Mouse (Mus musculus) spleen, adult 12 weeks (tissue): Measurements from ENCODE around the gene Ift140.
A peak's percentile ranks its signal among the peaks of the same experiment; 100 is the strongest.

Source experiments
- DNase-seq: peaks from one replicate; pipeline ENCODE4 v3.0.0; 2022; ENCODE audit warnings: low spot score

The Ift140 gene

DNA sequence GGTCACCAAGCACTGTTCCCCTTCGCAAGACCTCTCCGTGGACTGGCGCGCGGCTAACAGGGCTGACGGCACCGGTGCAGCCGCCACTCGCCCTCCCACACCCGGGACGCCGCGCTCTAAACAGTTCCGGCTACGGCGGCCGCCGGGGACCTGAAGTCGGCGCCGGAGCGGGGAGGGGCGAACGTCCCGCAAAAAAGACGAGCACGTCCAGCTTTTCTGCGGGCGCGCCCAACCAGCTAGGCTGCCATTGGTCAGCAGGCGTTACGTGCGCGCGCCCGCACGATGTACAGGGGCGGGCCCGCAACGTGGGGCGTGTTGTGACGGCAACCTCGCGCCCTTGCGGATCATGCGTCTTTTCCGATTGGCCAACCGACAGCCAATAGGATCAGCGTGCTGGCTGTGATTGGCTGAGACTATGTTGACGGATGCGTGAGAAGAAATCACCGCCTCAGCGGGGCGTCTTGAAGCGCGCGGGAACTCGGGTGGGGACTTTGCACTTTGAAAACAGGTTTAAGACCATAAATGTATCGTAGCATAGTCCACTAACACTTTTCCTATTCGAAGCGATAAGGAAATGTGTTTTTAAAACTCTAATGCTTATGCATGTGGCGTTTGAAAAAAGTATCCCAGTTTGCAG, at the start of gene Ift140, which contains the start of gene Cramp1l:
Ift140 (plus strand) TSS at position 431 of the 637 bp plus-strand sequence.
Cramp1l (minus strand) TSS at position 134 of the 637 bp plus-strand sequence.
- DNase-seq = peak; percentile 98

- DNase-seq = no peak
Measured at GRCm38 (mm10) chr17:24987221-24987620, 28.7 kb upstream of the Ift140 start.

GRCm38 (mm10) chr17:24994721-24995120, 21.2 kb upstream of the Ift140 start:
- DNase-seq = no peak

DNA sequence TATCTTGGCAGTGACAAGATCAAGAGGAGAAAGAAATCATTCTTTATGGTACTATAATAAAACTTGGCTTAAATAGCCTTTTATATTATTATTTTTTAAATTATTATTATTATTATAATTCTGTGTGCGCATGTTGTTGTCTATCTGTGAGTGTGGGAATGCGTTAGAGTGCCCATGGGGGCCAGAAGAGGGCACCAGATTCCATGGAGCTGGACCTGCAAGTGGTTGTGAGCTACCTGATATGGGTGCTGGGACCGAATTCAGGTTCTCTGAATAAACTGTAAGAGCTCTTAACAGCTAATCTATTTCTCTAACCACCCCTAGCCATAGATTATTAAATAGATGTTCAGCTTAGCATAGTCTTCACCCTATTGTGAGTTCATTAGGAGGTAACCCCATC, 10.8 kb upstream of the Ift140 start:
- DNase-seq = no peak

- DNase-seq = no peak
Measured at GRCm38 (mm10) chr17:25007480-25007879, 8.4 kb upstream of the Ift140 start.

DNA sequence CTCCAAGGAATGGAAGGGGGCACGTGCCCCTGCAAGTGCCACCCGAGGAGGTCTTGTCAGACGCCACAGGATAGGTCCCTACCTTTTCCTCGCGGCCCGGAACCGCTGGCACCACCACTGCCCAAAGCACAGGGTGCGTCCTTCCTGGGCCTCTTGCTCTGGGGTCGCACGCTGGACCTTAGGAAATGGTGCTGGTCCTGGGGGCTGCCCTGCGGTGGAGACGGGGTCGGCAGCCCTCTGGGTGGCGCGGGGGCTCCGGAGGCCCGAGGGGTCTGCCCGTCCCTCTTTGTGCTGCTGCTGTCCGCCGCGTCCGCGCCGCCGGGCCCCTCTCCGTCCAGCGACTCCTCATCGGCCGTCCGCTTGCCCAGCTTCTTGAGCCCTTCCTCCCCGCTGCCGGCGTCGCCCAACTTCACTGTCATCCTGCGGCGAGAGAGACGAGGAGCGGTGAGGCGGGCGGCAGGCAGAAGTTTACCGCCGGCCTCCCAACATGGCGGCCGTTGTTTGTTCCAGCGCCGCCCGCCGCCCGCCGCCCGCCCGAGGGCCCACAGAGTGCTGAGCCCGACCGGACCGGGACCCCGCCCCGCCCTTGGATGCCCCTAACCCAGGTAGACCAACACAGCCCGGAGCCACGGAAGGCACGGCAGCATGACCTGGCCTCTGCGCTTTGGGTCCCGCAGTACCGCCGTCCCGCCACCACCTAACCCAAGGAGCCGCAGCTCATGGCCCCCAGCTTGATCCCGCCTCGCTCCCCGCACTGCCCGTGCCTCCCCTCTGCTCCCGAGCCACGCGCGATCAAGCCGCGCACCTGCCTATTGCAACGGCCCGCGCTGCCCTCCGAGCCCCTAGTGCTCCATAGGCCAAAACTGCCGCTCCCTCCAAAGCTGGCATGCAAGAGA, 2.0 kb upstream of the Ift140 start:
- DNase-seq = peak; percentile 31

- DNase-seq = no peak
Measured at GRCm38 (mm10) chr17:25014841-25015570, 879 bp upstream of the Ift140 start.

DNA sequence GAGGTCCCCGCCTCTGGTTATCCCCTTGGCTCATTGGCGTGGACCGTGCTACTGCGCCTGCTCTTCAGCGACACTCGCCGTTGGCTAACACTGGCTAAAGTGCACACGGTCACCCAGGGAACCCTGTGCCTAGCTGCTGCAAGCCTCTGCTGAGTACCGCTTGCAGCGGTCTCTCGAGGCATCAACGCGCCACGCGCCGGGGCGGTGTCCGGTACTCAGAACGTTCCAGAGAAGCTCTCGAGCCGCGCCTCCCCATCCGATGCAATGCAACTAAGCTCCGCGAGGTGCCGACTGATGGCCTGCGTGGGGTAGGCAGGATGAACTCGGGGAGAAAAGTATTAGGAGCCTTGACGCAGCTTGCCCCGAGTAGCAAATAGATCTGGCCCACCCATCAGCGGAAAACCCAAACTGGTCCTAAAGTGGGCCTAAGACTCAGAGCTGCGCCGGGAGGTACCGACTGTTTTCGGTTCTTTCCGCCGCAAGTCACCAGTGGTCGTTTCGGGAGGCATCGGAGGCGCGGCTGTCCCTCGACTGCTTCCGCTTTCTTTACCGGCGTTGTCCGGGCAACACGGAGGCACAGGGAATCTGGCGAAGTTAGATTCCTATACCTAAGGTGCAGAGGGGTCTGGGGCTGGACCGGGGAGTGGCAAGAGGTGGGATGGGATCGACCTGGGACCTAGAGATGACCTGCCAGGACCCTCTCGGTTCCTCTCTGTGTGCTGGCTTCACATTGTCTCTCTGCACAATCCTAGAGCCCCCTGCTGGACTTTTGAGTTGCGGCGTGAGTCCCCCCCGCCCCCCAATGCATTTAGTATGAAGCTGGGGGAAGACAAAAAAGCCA, 627 bp downstream of the Ift140 start:
- no peak for DNase-seq

GRCm38 (mm10) chr17:25036183-25036582, 20.3 kb downstream of the Ift140 start:
- DNase-seq = no peak

GRCm38 (mm10) chr17:25044879-25045278, 29.0 kb downstream of the Ift140 start:
- DNase-seq = no peak

- DNase-seq = no peak
Measured at GRCm38 (mm10) chr17:25045281-25045680, 29.4 kb downstream of the Ift140 start.

GRCm38 (mm10) chr17:25047143-25047542, 31.3 kb downstream of the Ift140 start:
- DNase-seq = no peak

GRCm38 (mm10) chr17:25053274-25053673, 37.4 kb downstream of the Ift140 start:
- DNase-seq = no peak

- DNase-seq = no peak
Measured at GRCm38 (mm10) chr17:25057041-25057440, 41.2 kb downstream of the Ift140 start.

DNA sequence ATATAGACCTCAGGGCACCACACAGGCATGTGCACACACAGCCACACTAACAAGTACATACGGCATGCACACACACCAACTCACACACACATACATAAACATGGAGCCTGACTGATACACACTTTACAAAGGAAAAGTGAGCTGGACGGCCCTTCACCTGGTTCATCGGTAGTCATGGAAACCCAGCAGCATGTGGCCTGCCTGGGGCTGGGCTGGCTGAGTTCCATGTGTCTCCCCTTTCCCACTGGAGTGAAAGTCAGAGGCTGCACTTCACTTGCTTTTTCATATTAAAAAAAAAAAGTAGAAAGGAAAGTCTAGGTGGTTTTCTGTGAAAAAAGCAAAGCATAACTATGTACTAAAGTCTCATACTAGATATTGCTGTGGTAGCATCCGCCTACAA, 47.4 kb downstream of the Ift140 start:
- no peak for DNase-seq

DNA sequence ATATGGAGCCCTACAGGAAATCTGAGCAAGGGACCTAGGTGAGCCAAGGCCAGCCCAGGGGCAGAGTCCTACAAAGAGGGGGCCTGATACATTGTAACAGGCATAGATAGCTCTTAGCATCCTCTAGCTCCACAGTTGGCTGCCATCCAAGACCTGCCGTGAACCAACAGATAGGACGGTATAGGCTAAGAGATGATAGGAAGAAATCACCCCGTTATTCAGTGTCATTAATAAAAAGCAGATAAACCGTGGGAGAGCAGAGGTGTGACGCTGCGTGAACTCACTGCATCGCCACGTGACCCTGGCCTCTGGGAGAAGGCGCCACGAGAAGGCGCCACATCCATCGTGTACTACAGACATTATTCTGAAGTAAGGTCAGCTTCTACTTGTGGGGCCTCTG, 48.0 kb downstream of the Ift140 start:
- no peak for DNase-seq

- DNase-seq = no peak
Measured at GRCm38 (mm10) chr17:25064351-25064750, 48.5 kb downstream of the Ift140 start.

GRCm38 (mm10) chr17:25065189-25065588, 49.3 kb downstream of the Ift140 start:
- no peak for DNase-seq

- DNase-seq = no peak
Measured at GRCm38 (mm10) chr17:25066595-25066994, 50.7 kb downstream of the Ift140 start.

GRCm38 (mm10) chr17:25067442-25067851, 51.6 kb downstream of the Ift140 start:
- DNase-seq = no peak

DNA sequence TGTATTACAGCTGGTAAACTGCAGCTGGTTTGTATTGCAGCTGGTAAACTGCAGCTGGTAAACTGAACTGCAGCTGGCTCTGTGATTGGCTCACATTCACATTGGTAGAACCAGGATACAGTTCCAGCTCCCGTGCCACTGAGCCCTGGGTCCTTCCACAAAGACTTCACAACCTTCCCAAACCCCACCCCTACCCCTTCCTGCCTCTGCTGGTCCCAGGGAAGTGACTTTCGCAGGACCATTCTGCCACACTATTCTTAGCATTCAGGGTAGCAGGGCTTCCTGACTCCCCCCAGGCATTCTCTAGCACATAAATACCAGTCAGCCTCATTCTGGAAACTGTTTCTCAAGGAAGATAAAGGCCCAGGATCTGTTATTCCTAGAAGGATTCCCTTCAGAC, 52.8 kb downstream of the Ift140 start:
- no peak for DNase-seq

- DNase-seq = no peak
Measured at GRCm38 (mm10) chr17:25076906-25077305, 61.0 kb downstream of the Ift140 start.
